Mouse (Mus musculus): ENCODE results near the gene Elovl5. TPM values are rescaled to one million over a fixed set of nuclear protein-coding genes. Genes with fewer than 3 reads are reported as not detected.

The Elovl5 gene
- polyA plus RNA-seq, 1 experiment from 2014 or later = 86.7 TPM

- Histone ChIP-seq H3K27me3 (ENCODE audit: control insufficient read depth, insufficient read depth, low read length) (no peaks in the 10 kb centered on the region), H3K36me3 (ENCODE audit: control insufficient read depth, insufficient read depth, low read length) (no peaks in the 10 kb centered on the region), H3K9me3 (ENCODE audit: control insufficient read depth, low read length) (no peaks in the 10 kb centered on the region), H3K4me2 (ENCODE audit: low read length) (peak overlapping the region; percentile 67), H3K4me3 (ENCODE audit: control insufficient read depth in 1 of 2, insufficient read depth in 1 of 2, low read depth in 1 of 2, low read length in 2 of 2) (no peak overlapping the region), H3K9ac (ENCODE audit: low read length) (no peak overlapping the region), H3K27ac (replicated peaks in 1 of 2; ENCODE audit: control insufficient read depth in 1 of 2, insufficient read depth in 1 of 2, low read depth in 2 of 2, low read length in 2 of 2) (peak overlapping the region in 1 of 2 experiments; percentile 95; a peak in 1 of 4 replicates), H3K4me1 (ENCODE audit: control insufficient read depth in 2 of 2, insufficient read depth in 2 of 2, low read length in 2 of 2) (peaks cover 9 to 19% of the 10 kb centered on the region in 2 experiments)
- 46% methylated on average over 6 of the region's 6 CpGs for WGBS
- no peak for ATAC-seq (ENCODE audit: insufficient number of reproducible peaks, insufficient read depth, low FRiP score, low read depth)
Observed at GRCm38 (mm10) chr9:77912246-77912645, 4.9 kb upstream of the Elovl5 start.

DNA sequence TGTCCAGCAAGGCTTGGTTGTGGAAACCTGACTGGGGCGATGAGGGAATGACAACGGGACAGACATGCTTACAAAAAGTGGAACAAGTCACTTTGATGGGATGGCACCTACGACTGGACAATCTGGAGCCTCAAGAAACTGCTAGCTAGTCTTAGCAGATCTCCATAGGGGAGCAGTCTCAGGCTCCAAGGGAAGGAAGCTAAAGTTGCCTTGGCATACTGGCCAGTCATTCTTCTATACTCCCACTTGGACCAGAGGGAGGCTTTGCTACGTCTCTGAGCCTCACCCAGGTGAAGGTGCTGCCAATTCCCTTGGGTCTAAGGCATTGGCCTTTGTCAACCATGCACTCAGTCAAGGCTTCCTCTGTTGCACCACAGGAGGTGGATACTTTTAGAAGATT lies 2.5 kb upstream of the Elovl5 start:
- Histone ChIP-seq H3K4me3 (ENCODE audit: control insufficient read depth in 1 of 2, insufficient read depth in 1 of 2, low read depth in 1 of 2, low read length in 2 of 2) (no peak overlapping the region), H3K9ac (ENCODE audit: low read length) (no peak overlapping the region), H3K36me3 (ENCODE audit: control insufficient read depth, insufficient read depth, low read length) (no peaks in the 10 kb centered on the region), H3K4me2 (ENCODE audit: low read length) (no peak overlapping the region), H3K4me1 (ENCODE audit: control insufficient read depth in 2 of 2, insufficient read depth in 2 of 2, low read length in 2 of 2) (peaks cover 12 to 32% of the 10 kb centered on the region in 2 experiments), H3K27ac (replicated peaks in 1 of 2; ENCODE audit: control insufficient read depth in 1 of 2, insufficient read depth in 1 of 2, low read depth in 2 of 2, low read length in 2 of 2) (no peak overlapping the region), H3K9me3 (ENCODE audit: control insufficient read depth, low read length) (no peaks in the 10 kb centered on the region), H3K27me3 (ENCODE audit: control insufficient read depth, insufficient read depth, low read length) (no peaks in the 10 kb centered on the region)
- WGBS = 68% methylated on average over 4 of the region's 4 CpGs
- ATAC-seq (ENCODE audit: insufficient number of reproducible peaks, insufficient read depth, low FRiP score, low read depth) = no peak

GRCm38 (mm10) chr9:77915791-77916190 lies 1.4 kb upstream of the Elovl5 start:
- H3K4me1 ChIP-seq (ENCODE audit: control insufficient read depth in 2 of 2, insufficient read depth in 2 of 2, low read length in 2 of 2) = peaks cover 6 to 32% of the 10 kb centered on the region in 2 experiments; a peak in 3 of 4 replicates
- no peaks in the 10 kb centered on the region for H3K27me3 ChIP-seq (ENCODE audit: control insufficient read depth, insufficient read depth, low read length)
- no peak overlapping the region for H3K4me3 ChIP-seq (ENCODE audit: control insufficient read depth in 1 of 2, insufficient read depth in 1 of 2, low read depth in 1 of 2, low read length in 2 of 2)
- no peak for ATAC-seq (ENCODE audit: insufficient number of reproducible peaks, insufficient read depth, low FRiP score, low read depth)
- no peak overlapping the region for H3K9ac ChIP-seq (ENCODE audit: low read length)
- H3K27ac ChIP-seq (replicated peaks in 1 of 2; ENCODE audit: control insufficient read depth in 1 of 2, insufficient read depth in 1 of 2, low read depth in 2 of 2, low read length in 2 of 2) = no peak overlapping the region
- no peaks in the 10 kb centered on the region for H3K9me3 ChIP-seq (ENCODE audit: control insufficient read depth, low read length)
- no peaks in the 10 kb centered on the region for H3K36me3 ChIP-seq (ENCODE audit: control insufficient read depth, insufficient read depth, low read length)
- no peak overlapping the region for H3K4me2 ChIP-seq (ENCODE audit: low read length)
- WGBS = 38% methylated on average over 4 of the region's 4 CpGs

DNA sequence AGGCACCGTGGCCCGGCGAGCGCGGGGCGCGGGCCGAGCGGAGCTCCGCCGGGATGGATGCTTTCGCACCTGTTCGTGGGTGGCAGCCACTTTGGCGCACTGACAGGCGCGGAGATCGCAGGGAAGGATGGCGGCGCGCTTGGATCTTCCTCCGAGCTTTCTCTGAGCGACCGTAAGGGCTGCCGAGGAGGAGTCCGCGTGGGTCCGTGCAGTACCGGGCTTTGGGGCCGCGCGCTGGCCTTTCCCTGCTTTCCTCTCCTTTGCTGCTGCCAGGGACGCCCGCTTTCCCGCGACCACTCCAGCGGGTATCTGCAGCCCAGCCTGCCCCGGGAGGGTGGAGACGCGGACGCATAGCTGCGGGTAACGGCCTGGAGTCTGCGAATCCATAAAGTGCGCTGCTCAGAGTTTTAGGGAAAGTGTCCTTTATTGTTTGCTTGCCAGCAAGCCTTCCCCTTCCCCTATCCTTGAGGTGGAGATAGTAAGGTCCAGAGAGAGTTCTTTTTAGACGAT lies 513 bp downstream of the Elovl5 start:
- peak; percentile 45; the same call in 1 of the 2 replicates for ATAC-seq (ENCODE audit: insufficient number of reproducible peaks, insufficient read depth, low FRiP score, low read depth)
- H3K4me1 ChIP-seq (ENCODE audit: control insufficient read depth in 2 of 2, insufficient read depth in 2 of 2, low read length in 2 of 2) = peaks cover 7 to 24% of the 10 kb centered on the region in 2 experiments
- 0% methylated on average over 44 of the region's 45 CpGs for WGBS
- H3K9me3 ChIP-seq (ENCODE audit: control insufficient read depth, low read length) = no peaks in the 10 kb centered on the region
- no peaks in the 10 kb centered on the region for H3K27me3 ChIP-seq (ENCODE audit: control insufficient read depth, insufficient read depth, low read length)
- peak overlapping the region; percentile 80 for H3K4me2 ChIP-seq (ENCODE audit: low read length)
- peak overlapping the region; percentile 79 to 87 for H3K27ac ChIP-seq (replicated peaks in 1 of 2; ENCODE audit: control insufficient read depth in 1 of 2, insufficient read depth in 1 of 2, low read depth in 2 of 2, low read length in 2 of 2)
- H3K36me3 ChIP-seq (ENCODE audit: control insufficient read depth, insufficient read depth, low read length) = no peaks in the 10 kb centered on the region
- H3K9ac ChIP-seq (ENCODE audit: low read length) = peak overlapping the region; percentile 85
- H3K4me3 ChIP-seq (ENCODE audit: control insufficient read depth in 1 of 2, insufficient read depth in 1 of 2, low read depth in 1 of 2, low read length in 2 of 2) = peak overlapping the region; percentile 74 to 89

- peak overlapping the region; percentile 85 for H3K9ac ChIP-seq (ENCODE audit: low read length)
- H3K27ac ChIP-seq (replicated peaks in 1 of 2; ENCODE audit: control insufficient read depth in 1 of 2, insufficient read depth in 1 of 2, low read depth in 2 of 2, low read length in 2 of 2) = peak overlapping the region; percentile 79 to 87
- ATAC-seq (ENCODE audit: insufficient number of reproducible peaks, insufficient read depth, low FRiP score, low read depth) = no peak
- no peaks in the 10 kb centered on the region for H3K9me3 ChIP-seq (ENCODE audit: control insufficient read depth, low read length)
- WGBS = 12% methylated on average over 10 of the region's 10 CpGs
- H3K27me3 ChIP-seq (ENCODE audit: control insufficient read depth, insufficient read depth, low read length) = no peaks in the 10 kb centered on the region
- H3K4me3 ChIP-seq (ENCODE audit: control insufficient read depth in 1 of 2, insufficient read depth in 1 of 2, low read depth in 1 of 2, low read length in 2 of 2) = peak overlapping the region; percentile 74 to 89
- H3K4me2 ChIP-seq (ENCODE audit: low read length) = peak overlapping the region; percentile 80
- peaks cover 8 to 24% of the 10 kb centered on the region in 2 experiments for H3K4me1 ChIP-seq (ENCODE audit: control insufficient read depth in 2 of 2, insufficient read depth in 2 of 2, low read length in 2 of 2)
- no peaks in the 10 kb centered on the region for H3K36me3 ChIP-seq (ENCODE audit: control insufficient read depth, insufficient read depth, low read length)
Observed at GRCm38 (mm10) chr9:77918211-77918610, 1.0 kb downstream of the Elovl5 start.

DNA sequence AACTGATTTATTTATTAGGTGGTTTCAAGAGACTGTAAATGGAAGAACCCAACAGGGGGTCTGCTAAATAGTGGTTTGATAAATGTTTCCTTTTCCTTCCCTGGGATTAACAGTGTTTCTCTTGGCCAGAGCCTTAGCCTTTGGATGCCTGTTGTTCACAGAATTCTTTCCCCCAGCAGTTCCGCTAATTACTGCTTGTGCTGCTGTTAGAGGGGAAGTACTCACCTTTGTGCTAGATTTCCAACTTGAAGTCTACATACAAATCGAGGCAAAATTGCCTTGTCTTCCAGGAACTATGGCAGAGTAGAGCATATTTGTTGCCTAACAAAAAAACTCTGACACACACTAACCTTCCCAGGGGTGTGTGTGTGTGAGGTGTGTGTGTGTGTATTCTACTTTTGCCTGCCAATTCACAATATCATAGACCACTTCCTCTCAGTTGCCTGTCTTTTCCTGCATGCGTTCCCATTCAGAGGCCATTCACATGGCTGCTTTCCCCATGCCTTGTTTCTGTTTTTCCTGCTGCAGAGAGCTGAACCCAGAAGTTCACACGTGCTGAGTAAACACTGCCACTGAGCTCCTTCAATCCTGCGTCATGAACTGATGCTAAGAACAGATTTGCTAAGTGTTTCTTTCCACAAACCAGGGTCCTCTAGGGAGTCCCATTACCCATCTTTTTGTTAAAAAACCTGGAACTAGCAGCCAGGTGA lies 2.0 kb downstream of the Elovl5 start:
- H3K9ac ChIP-seq (ENCODE audit: low read length) = no peak overlapping the region
- H3K27ac ChIP-seq (replicated peaks in 1 of 2; ENCODE audit: control insufficient read depth in 1 of 2, insufficient read depth in 1 of 2, low read depth in 2 of 2, low read length in 2 of 2) = peak overlapping the region; percentile 23 to 79; a peak in 1 of 4 replicates

DNA sequence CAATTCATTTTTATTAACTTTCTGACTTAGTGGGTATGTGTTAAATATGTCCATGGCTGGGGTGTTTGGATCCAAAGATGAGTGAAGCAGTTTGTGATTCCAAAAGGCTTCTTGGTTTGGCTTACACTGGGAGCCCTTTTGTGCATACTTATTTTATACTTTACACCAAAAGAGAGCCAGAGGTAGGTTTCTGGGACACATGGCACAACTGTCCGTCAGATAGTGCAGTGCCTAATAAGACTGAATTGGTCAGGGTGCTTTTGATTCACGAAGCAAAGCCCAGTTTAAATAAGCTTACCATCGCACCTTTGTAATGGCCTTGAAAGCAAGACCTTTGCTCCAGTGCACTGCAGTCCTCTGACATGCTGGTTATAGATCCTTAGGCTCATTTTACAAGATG lies 3.3 kb downstream of the Elovl5 start:
- H3K36me3 ChIP-seq (ENCODE audit: control insufficient read depth, insufficient read depth, low read length) = no peaks in the 10 kb centered on the region
- 87% methylated on average over 3 of the region's 3 CpGs for WGBS
- H3K9me3 ChIP-seq (ENCODE audit: control insufficient read depth, low read length) = no peaks in the 10 kb centered on the region
- ATAC-seq (ENCODE audit: insufficient number of reproducible peaks, insufficient read depth, low FRiP score, low read depth) = no peak
- no peak overlapping the region for H3K27ac ChIP-seq (replicated peaks in 1 of 2; ENCODE audit: control insufficient read depth in 1 of 2, insufficient read depth in 1 of 2, low read depth in 2 of 2, low read length in 2 of 2)
- H3K4me3 ChIP-seq (ENCODE audit: control insufficient read depth in 1 of 2, insufficient read depth in 1 of 2, low read depth in 1 of 2, low read length in 2 of 2) = no peak overlapping the region
- peaks cover 12 to 43% of the 10 kb centered on the region in 2 experiments for H3K4me1 ChIP-seq (ENCODE audit: control insufficient read depth in 2 of 2, insufficient read depth in 2 of 2, low read length in 2 of 2)
- no peak overlapping the region for H3K4me2 ChIP-seq (ENCODE audit: low read length)
- H3K27me3 ChIP-seq (ENCODE audit: control insufficient read depth, insufficient read depth, low read length) = no peaks in the 10 kb centered on the region
- H3K9ac ChIP-seq (ENCODE audit: low read length) = no peak overlapping the region

More for the DNA sequence above, 2.0 kb downstream of the Elovl5 start:
- Histone ChIP-seq H3K4me2 (ENCODE audit: low read length) (peak overlapping the region; percentile 80), H3K4me3 (ENCODE audit: control insufficient read depth in 1 of 2, insufficient read depth in 1 of 2, low read depth in 1 of 2, low read length in 2 of 2) (peak overlapping the region in 1 of 2 experiments; percentile 74; a peak in 1 of 4 replicates), H3K9me3 (ENCODE audit: control insufficient read depth, low read length) (no peaks in the 10 kb centered on the region), H3K4me1 (ENCODE audit: control insufficient read depth in 2 of 2, insufficient read depth in 2 of 2, low read length in 2 of 2) (peaks cover 10 to 30% of the 10 kb centered on the region in 2 experiments), H3K27me3 (ENCODE audit: control insufficient read depth, insufficient read depth, low read length) (no peaks in the 10 kb centered on the region), H3K36me3 (ENCODE audit: control insufficient read depth, insufficient read depth, low read length) (no peaks in the 10 kb centered on the region)
- no peak for ATAC-seq (ENCODE audit: insufficient number of reproducible peaks, insufficient read depth, low FRiP score, low read depth)
- WGBS = 63% methylated on average over 5 of the region's 5 CpGs
